Mouse (Mus musculus): ENCODE data around the gene Cd300e. TPM values are rescaled to one million over a fixed set of nuclear protein-coding genes. Genes with fewer than 3 reads are reported as not detected.

The Cd300e gene
- polyA plus RNA-seq, 1 experiment, result 0.04 TPM

Other genes starting within 250 kb of the Cd300e start
- 5.1 and 6.5 TPM in 2 replicates for gene Gprc5c, start 211.0 kb downstream of the Cd300e start, polyA plus RNA-seq (2012; rRNA removed)
- 0.93 and 1.0 TPM in 2 replicates for gene Cd300a, start 172.1 kb downstream of the Cd300e start, polyA plus RNA-seq (2012; rRNA removed)
- 2.4 and 3.6 TPM in 2 replicates for gene Cd300lb, start 127.8 kb downstream of the Cd300e start, polyA plus RNA-seq (2012; rRNA removed)
- gene Cd300c, start 93.0 kb downstream of the Cd300e start, polyA plus RNA-seq (2012; rRNA removed), result 0.21 and 0.51 TPM in 2 replicates
- gene Cd300ld, start 72.3 kb downstream of the Cd300e start, polyA plus RNA-seq (2012; rRNA removed), result 4.2 and 6.1 TPM in 2 replicates
- gene Cd300c2, start 60.3 kb downstream of the Cd300e start, polyA plus RNA-seq (2012; rRNA removed), result 3.5 and 4.8 TPM in 2 replicates
- gene Cd300ld2, start 46.0 kb downstream of the Cd300e start, polyA plus RNA-seq (2012; rRNA removed), result 0.83 and 1.2 TPM in 2 replicates
- 3.3 and 3.6 TPM in 2 replicates for gene Cd300ld4, start 35.2 kb downstream of the Cd300e start, polyA plus RNA-seq (2012; rRNA removed)
- 3.1 and 5.2 TPM in 2 replicates for gene Cd300ld5, start 24.4 kb downstream of the Cd300e start, polyA plus RNA-seq (2012; rRNA removed)
- 16.9 and 17.1 TPM in 2 replicates for gene Cd300ld3, start 13.8 kb downstream of the Cd300e start, polyA plus RNA-seq (2012; rRNA removed)
- 0.77 and 0.94 TPM in 2 replicates for gene Rab37, start 29.3 kb upstream of the Cd300e start, polyA plus RNA-seq (2012; rRNA removed)
- 0.52 and 1.5 TPM in 2 replicates for gene Cd300lf, start 71.8 kb upstream of the Cd300e start, polyA plus RNA-seq (2012; rRNA removed)
- 67.7 and 76.3 TPM in 2 replicates for gene Slc9a3r1, start 101.2 kb upstream of the Cd300e start, polyA plus RNA-seq (2012; rRNA removed)
- gene Tmem104, start 125.3 kb upstream of the Cd300e start, polyA plus RNA-seq (2012; rRNA removed), result 7.0 and 9.4 TPM in 2 replicates
- gene Nat9, start 125.7 kb upstream of the Cd300e start, polyA plus RNA-seq (2012; rRNA removed), result 27.5 and 32.2 TPM in 2 replicates
- gene Grin2c, start 205.1 kb upstream of the Cd300e start, polyA plus RNA-seq (2012; rRNA removed), result 0.74 and 1.0 TPM in 2 replicates
- 10.9 and 11.6 TPM in 2 replicates for gene Fdxr, start 214.9 kb upstream of the Cd300e start, polyA plus RNA-seq (2012; rRNA removed)
- gene Fads6, start 235.5 kb upstream of the Cd300e start, polyA plus RNA-seq (2012; rRNA removed), result 0.99 and 1.1 TPM in 2 replicates
- gene Otop2, start 245.0 kb upstream of the Cd300e start, polyA plus RNA-seq (2012; rRNA removed), result not detected in 2 replicates

Data from urinary bladder, adult 2 months (tissue).